Mouse (Mus musculus) liver, adult 2 months (tissue): ENCODE results near the gene Kif22.

Experiments used
- CTCF ChIP-seq: fragments of 200-500 bp; IDR thresholded peaks from 2 replicates; pipeline ENCODE4 v1.5.1; 2011; ENCODE audit warnings: low read depth, low read length, control low read depth
- POLR2A ChIP-seq: fragments of 200-500 bp; IDR thresholded peaks from 2 replicates; pipeline ENCODE4 v1.6.1; 2011; ENCODE audit warnings: low read length, control low read depth; ENCODE audit not compliant: insufficient read depth; ENCODE audit errors: extremely low read depth

DNA sequence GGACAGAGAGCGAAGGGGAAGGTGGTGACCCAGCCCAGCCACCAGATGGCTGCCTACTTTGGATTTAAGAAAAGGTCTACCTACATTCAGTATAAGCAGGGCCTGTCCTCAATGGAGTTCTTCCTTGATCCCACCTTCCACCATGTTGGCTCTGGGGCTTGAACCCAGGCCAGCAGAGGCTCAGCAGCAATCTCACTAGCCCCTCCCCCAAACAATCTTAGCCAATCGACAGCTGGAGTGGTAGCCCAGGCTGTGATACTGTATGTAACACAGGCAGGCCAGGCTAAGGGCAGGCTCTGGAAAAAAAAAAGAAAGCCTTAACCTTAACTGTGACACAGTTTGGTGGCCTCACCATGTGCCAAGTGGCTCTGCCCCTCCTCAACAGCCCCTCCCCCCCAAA, 30.6 kb downstream of the Kif22 start:
- TF ChIP-seq POLR2A = no peak
- TF ChIP-seq CTCF = no peak
